Mouse (Mus musculus) olfactory bulb, adult 2 months (tissue): ENCODE data around the gene Cnpy4. TPM values are rescaled to one million over a fixed set of nuclear protein-coding genes. Genes with fewer than 3 reads are reported as not detected.

ENCODE experiments used
- H3K27ac ChIP-seq: fragments of 200-500 bp; 2 replicates; pipeline ENCODE4 v1.5.1; 2012; ENCODE audit warnings: low read depth, low read length; ENCODE audit not compliant: insufficient read depth
- H3K4me1 ChIP-seq: fragments of 200-500 bp; 2 replicates; pipeline ENCODE4 v1.6.1; 2012; ENCODE audit warnings: low read length; ENCODE audit not compliant: control insufficient read depth, insufficient read depth
- H3K4me3 ChIP-seq: fragments of 200-500 bp; 2 replicates; pipeline ENCODE4 v1.5.1; 2012; ENCODE audit warnings: mild to moderate bottlenecking, low read depth, low read length, moderate library complexity; ENCODE audit not compliant: insufficient read depth
- CTCF ChIP-seq: fragments of 200-500 bp; IDR thresholded peaks from 2 replicates; pipeline ENCODE4 v1.5.1; 2012; ENCODE audit warnings: low read depth, mild to moderate bottlenecking, low read length, moderate library complexity; ENCODE audit not compliant: insufficient read depth
- POLR2A ChIP-seq: fragments of 200-500 bp; IDR thresholded peaks from 2 replicates; pipeline ENCODE4 v1.6.1; 2012; ENCODE audit warnings: mild to moderate bottlenecking, low read depth, low read length, moderate library complexity; ENCODE audit not compliant: insufficient read depth
- WGBS: fragments of 180-500 bp; shearing (Covaris S2); methylation state at CpG from one replicate; pipeline ENCODE4 v1.1.7; 2018; 5-methylcytosine and 5-hydroxymethylcytosine counted together
- polyA plus RNA-seq: library from polyadenylated mRNA; stranded (reverse); fragments of >200 nt; gene quantifications from 2 replicates; pipeline ENCODE4 v1.2.4, GENCODE M21; 2012; ENCODE audit warnings: low replicate concordance; ENCODE audit not compliant: missing spikeins, insufficient read depth, insufficient read length

Gene Cnpy4
- 309 TPM in 1 of 2 replicates, not detected in the other for polyA plus RNA-seq

DNA sequence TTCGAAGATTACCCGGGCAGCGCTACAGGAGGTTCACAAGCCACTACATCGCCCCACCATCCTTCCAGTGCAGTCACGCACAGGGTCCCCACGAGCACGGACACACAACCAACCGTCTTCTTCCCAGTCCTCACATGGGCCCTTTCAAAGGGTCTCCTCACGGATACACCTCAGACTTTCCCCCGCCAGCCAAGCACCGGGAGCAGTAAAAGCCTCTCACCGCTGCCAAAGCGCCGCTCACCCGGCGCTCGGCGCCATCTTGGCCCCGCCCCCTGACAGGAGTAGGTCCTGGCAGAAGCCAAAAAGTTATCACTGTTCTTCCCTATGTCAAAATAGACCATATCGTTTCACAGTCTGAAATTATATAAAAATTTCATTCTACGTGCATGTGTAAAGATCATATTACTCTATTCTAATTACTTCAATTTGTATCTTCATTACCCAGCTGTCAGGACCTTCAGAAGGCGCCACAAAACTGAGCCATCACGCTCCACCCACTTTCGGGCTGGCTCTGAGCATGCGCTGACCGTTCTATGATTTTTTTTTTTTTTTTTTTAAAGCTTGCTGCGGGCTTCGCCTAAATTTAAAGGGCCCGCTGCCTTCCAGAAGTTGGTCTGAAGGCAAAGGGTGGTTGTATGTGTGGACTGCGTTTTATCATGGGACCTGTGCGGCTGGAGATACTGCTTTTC lies at the start of gene Cnpy4, which contains the start of gene Taf6:
Cnpy4 (plus strand) TSS at position 536 of the 689 bp plus-strand sequence.
Taf6 (minus strand) TSS at position 502 of the 689 bp plus-strand sequence.
- peak within 1 kb of the TSS; percentile 85 for H3K27ac ChIP-seq
- under 1% methylated on average over 31 of the region's 31 CpGs for WGBS
- H3K4me1 ChIP-seq, result 0 out of 2 replicates have a peak, but pooled peaks cover 2% of the 10 kb centered on the region
- TF ChIP-seq CTCF (no peak), POLR2A (peak; percentile 98)
- H3K4me3 ChIP-seq, result peak within 1 kb of the TSS; percentile 88

DNA sequence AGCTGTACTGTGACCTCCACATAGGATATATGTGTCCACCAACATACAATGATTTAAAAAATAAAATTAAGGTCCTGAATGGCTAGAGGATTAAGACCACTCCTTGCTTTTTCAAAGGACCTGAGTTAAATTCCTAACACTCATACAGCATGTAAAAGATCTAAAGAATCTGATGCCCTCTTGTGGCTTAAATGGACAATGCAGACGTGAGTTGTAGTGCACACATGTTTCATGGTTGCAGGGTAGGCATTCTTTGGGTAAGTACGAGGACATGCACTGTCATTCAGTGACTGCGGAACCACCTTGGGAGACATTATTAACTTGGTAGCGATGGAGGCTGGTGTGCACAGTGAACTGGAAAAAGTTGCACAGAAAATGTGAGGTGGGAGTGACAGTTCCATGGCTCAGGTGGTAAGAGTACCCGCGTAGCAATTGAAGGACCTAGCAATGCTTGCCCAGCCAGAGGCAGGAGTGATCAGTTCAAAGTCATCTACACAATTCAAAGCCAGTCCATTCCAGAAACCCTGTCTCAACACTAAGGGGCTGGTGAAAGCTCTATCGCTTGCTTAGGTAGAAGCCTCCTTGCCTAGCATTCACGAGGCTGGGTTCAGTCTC lies 49.2 kb upstream of the Cnpy4 start:
- 60% methylated on average over 8 of the region's 8 CpGs for WGBS
- Histone ChIP-seq H3K4me1 (no peaks in the 10 kb centered on the region), H3K27ac (no peak overlapping the region), H3K4me3 (no peak overlapping the region)
- no peak for TF ChIP-seq CTCF
- no peak for TF ChIP-seq POLR2A

DNA sequence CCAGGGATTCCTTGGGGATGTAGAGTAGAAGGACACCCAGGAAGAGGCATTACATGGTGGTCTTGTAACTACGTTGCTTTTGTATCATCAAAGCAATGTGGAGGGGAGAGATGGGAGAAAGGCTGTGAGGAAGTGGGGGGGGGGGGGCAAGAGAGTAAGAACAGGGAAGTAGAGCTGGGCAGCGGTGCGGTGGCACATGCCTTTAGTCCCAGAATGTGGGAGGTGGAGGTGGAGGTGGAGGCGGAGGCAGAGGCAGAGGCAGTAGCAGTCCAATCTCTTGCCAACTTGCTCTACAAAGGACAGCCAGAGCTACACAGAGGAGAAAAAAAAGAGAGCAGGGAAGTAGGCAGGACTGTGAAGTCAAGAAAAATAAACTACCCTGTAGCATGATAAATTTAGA lies 48.7 kb upstream of the Cnpy4 start:
- 62% methylated on average over 4 of the region's 4 CpGs for WGBS
- no peak overlapping the region for H3K4me3 ChIP-seq
- TF ChIP-seq CTCF, result no peak
- no peak for TF ChIP-seq POLR2A

DNA sequence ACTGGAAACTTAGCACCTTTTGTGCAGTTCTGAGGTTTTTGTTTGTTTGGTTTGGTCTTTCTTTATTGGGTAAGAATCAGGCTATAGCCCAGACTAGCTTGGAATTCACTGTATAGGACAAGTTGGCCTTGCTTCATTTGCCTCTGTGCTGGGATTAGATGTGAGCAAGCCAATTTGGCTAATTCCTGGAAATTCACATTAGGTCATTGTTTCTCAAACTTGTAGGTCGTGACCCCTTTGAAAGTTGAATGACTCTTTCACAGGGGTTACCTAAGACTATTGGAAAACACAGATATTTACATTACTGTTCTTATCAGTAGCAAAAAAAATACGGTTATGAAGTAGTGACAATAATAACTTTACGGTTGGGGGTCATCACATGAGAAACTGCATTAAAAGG lies 32.9 kb upstream of the Cnpy4 start:
- Histone ChIP-seq H3K4me3 (no peak overlapping the region), H3K4me1 (no peaks in the 10 kb centered on the region), H3K27ac (no peak overlapping the region)
- WGBS, result 81% methylated on average over 3 of the region's 3 CpGs
- no peak for TF ChIP-seq POLR2A
- TF ChIP-seq CTCF, result no peak

More for the DNA sequence above, 48.7 kb upstream of the Cnpy4 start:
- Histone ChIP-seq H3K27ac (no peak overlapping the region), H3K4me1 (no peaks in the 10 kb centered on the region)

DNA sequence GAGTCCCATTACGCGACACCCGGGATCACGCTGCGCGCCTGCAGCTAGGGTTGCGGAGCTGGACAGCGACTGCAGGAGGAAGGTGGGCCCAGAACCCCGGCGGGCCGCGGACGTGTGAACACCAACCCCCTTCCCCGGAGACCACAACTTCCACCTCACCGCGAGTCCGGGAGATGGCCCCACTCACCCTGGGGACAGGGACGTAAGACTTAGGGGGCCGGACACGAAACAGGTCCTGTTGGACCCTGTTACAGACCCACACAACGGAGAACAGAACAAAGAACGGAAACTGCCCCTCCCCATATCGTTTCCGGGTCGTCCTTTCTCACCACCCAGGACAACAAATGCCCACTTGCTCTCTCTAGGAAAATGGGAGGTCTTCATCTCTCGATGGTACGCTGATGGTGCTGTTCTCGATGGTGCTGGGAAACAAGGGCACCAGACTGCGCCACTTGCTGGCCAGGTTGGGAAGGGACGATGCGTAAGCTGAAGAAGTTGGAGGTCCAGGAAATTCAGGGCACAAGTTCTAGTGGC lies 31.8 kb upstream of the Cnpy4 start, which contains the start of gene Zfp113:
Zfp113 (minus strand) TSS at position 302 of the 534 bp plus-strand sequence.
- H3K27ac ChIP-seq, result peak within 1 kb of the TSS; percentile 78
- under 1% methylated on average over 31 of the region's 31 CpGs for WGBS
- peak within 1 kb of the TSS; percentile 99 for H3K4me3 ChIP-seq
- peaks cover 3% of the 10 kb centered on the region; the same call in 1 of the 2 replicates for H3K4me1 ChIP-seq
- 0 out of 2 replicates have a peak, but pooled peaks have one; percentile 40 for TF ChIP-seq POLR2A
- peak; percentile 58; the same call in 1 of the 2 replicates for TF ChIP-seq CTCF

DNA sequence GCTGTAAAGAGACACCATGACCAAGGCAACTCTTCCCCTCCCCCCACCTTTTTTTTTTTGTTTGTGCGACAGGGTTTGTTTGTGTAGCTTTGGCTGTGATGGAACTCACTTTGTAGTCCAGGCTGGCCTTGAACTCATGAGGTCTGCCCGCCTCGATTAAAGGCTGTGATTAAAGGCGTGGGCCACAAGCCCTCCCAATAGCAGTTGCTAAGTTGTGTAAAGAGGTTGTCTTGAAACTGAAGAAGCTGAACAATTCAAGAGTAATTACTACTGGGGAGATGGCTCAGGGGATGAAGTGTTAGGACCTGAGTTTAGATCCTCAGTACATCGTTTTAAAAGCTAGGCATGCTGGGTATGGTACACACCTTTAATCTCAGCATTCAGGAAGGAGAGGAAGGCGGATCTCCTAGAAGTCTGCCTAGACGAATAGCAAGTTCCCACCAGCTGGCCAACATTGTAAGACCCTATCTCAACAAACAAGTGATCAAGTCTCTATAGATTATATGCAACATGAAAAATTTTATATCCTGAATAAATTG lies 27.0 kb upstream of the Cnpy4 start:
- WGBS, result 60% methylated on average over 7 of the region's 7 CpGs
- H3K4me1 ChIP-seq, result peaks cover 3% of the 10 kb centered on the region; the same call in 1 of the 2 replicates
- no peak overlapping the region for H3K27ac ChIP-seq
- H3K4me3 ChIP-seq, result no peak overlapping the region
- TF ChIP-seq POLR2A (no peak), CTCF (no peak)

DNA sequence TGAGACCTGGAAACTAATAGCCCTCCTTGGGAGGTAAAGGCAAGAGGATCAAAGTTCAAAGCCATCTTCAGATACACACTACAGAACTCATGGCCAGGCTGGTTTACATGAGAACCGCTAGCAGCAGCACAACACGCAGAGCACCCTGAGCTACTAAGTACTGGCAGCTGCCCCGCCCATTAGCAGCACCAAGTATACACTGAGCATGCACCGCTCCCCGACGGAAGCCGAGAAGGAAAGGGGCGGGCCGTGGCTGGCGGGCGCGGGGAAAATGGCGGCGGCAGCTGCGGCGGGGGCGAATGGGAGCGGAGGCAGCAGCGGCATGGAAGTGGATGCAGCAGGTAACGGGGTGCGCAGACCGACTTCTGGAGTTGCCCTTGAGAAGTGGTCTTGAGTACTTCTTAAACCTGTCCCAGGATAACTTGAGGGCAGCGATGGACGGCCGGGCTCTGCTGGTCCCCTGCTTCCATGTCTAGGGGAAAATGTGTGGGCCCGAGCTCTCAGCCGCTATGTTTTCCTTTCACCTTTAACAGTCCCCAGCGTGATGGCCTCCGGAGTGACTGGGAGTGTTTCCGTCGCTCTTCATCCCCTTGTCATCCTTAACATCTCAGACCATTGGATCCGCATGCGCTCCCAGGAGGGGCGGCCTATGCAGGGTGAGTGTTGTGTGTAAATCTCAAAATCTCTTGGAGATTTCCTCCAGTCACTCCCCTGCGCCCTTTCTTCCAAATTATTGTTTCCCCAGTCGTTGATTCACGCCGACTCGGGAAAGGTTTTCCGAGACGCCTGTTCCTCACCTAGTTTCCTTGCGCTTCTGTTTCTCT lies 26.2 kb upstream of the Cnpy4 start, which contains the start of gene Cops6:
Cops6 (plus strand) TSS at position 230 of the 824 bp plus-strand sequence.
- peaks cover 3% of the 10 kb centered on the region; the same call in 1 of the 2 replicates for H3K4me1 ChIP-seq
- under 1% methylated on average over 42 of the region's 42 CpGs for WGBS

DNA sequence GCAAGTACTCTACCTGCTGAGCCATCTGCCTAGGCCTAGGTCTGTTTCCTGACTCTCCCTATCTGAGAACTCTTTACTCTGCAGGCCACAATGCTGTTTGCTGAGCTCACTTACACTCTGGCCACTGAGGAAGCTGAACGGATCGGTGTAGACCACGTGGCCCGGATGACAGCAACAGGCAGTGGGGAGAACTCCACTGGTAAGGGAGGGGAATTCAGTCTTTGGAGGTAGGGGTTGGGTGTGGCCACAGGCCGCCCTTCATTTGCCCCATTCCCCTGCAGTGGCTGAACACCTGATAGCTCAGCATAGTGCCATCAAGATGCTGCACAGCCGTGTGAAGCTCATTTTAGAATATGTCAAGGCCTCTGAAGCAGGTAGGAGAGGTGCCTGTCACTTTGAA lies 24.2 kb upstream of the Cnpy4 start:
- TF ChIP-seq POLR2A, result no peak
- TF ChIP-seq CTCF, result no peak
- H3K4me1 ChIP-seq, result peaks cover 3% of the 10 kb centered on the region; the same call in 1 of the 2 replicates
- 63% methylated on average over 6 of the region's 6 CpGs for WGBS

More for the DNA sequence above, 26.2 kb upstream of the Cnpy4 start, which contains the start of gene Cops6:
- TF ChIP-seq POLR2A, result no peak
- no peak for TF ChIP-seq CTCF
- H3K27ac ChIP-seq, result 0 out of 2 replicates have a peak within 1 kb of the TSS, but pooled peaks have one; percentile 27
- H3K4me3 ChIP-seq, result peak within 1 kb of the TSS; percentile 92

More for the DNA sequence above, 24.2 kb upstream of the Cnpy4 start:
- H3K4me3 ChIP-seq, result no peak overlapping the region
- no peak overlapping the region for H3K27ac ChIP-seq
